Mouse (Mus musculus): ENCODE measurements around the gene Ptprk.

The Ptprk gene

DNA sequence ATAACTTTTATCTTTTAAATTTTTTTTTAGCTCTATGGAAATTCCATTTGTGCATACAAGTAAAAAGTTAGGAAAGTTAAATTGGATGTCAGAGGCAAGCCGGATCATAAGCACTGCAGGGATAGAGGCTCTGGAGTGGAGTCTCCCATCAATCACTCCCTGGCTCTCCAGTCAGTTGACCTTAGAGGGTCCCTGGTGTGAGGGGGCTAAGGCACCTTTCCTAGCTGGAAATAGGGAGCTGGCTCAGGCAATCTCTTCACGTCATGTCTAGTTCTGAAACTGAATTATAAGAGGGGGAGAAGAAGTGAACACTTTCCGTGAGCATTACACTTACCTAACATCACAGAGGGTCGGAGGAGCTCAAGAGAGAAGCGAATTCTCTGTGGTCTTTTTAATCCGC lies 110.1 kb downstream of the Ptprk start:
- DNase-seq (ENCODE audit: low spot score in 2 of 2) = no peak

DNA sequence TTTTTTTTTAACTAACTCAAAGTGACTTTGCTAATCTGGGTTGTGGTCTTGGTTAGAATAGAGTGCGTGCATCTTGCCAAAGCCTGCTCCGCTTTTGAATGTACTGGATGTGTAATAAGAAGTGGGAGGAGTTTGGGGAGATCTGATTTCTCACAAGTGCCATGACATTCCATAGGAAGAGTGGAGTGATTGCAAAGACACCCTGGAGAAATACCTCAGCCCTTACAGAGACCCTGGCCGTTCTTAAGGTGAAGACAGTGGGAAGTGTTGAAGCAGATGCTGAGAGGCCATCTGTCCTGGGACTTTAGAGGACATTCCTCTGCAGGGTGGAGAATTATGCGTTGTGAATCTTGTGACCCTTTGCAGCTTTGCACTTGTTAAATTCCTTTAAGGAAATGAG lies 110.7 kb downstream of the Ptprk start:
- no peak for DNase-seq (ENCODE audit: low spot score in 2 of 2)

DNA sequence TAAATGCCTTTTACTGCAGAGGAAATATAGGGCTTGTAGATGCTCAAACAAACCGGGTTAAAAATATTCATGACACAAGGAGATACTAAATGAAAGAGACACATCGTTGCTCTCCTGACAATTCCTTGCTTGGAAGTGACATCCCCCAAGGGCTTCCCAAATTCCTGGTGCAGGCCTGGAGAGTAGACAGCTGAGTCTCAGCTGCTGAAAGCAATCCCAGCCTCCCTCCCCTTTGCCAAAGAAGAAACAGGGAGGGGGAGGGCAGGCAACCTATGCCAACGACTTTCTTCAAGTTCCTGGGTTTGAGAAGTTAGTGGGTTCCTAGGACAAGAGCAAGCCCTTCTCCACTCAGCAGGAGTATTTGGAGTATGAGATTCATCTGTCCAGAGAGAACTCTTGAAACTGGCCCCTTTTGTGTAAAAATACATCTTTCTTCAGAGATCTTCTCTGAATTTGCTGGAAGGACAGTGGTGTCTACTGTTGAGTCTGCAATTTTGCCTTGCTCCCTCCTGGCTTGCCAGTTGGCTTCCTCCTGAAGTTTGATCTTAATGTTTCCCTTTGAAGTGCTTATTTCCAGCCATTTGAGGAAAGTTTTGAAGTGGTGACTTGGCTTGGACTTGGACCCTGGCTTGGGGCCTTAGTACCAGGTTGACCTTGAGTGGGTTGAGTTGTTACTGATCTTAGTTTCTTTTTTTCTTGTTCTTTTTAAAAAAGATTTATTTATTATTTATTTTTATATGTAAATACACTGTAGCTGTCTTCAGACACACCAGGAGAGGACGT lies 111.6 kb downstream of the Ptprk start:
- no peak for DNase-seq (ENCODE audit: low spot score in 2 of 2)

DNA sequence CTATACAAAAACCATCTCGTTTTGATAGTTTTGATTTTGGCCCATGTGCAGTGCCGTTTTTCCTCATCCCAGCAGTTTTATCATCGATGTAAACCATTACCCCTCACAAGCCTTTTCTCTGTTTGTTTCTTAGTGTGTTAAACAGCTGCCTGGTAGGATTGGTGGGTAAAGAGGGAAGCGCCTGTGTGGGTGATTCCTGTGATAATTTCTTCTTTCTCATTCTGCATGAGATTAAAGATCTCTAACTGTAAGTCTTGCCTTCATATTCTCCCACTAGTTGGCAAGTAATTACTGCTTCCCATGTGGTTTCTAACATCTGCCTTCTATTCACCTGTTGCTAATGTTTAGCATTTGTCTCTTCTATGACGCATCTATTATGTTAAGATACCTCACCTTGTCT lies 116.8 kb downstream of the Ptprk start:
- DNase-seq (ENCODE audit: low spot score in 2 of 2) = no peak

DNA sequence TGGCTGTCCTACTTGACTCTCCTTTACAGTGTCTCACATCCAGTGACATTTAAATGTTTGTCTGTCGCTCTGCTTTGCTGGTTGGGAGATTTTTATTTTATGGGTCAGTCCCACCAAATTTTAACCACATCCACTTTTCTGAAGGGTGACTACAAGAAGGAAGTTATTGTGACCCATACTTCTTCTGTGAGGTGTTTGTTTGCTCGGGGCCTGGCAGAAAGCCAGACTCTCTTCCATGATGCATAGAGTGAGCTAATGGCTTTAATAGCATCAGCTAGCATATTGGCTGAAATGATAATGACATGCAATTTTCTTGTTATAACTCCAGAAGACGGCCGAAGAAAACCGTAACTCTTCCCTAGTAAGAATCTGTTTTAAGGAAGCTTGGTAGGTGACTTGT lies 119.0 kb downstream of the Ptprk start:
- no peak for DNase-seq (ENCODE audit: low spot score in 2 of 2)

DNA sequence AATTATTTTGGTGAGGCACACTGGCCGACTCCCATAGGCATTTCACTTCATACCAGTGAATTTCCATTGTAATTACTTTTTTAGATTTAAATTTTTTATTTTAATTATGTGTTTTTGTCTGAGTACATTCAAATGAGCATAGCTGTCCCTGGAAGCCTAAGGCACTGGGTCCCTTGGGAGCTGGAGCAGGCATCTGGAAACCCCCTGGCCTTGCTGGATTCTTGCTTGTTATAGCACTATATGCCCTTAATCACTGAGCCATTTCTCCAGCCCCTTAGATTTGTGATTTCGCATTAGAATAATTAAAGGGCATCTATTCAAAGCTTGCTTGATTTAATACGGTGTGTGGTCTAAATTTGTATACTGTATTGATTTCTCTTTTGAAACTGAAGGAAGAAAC lies 126.0 kb downstream of the Ptprk start:
- DNase-seq (ENCODE audit: low spot score in 2 of 2) = no peak

DNA sequence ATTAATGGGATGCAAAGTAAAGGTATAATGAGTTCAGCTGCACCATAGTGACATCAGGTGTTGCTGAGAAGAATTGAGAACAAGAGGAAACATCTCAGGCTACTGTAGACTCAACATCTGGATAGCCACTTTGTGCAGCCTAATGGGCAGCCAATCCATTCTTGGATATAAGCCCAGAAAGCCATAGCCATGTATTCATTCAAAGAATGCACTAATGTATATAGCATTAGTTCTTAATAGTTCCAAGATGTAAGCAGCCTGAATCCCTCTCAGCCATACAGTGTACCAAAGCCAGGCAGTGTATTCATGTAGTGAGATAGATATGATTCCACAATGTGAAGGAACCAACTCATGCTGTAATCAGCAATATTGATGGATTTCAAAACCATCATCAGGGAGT lies 134.8 kb downstream of the Ptprk start:
- no peak for DNase-seq (ENCODE audit: low spot score in 2 of 2)

DNA sequence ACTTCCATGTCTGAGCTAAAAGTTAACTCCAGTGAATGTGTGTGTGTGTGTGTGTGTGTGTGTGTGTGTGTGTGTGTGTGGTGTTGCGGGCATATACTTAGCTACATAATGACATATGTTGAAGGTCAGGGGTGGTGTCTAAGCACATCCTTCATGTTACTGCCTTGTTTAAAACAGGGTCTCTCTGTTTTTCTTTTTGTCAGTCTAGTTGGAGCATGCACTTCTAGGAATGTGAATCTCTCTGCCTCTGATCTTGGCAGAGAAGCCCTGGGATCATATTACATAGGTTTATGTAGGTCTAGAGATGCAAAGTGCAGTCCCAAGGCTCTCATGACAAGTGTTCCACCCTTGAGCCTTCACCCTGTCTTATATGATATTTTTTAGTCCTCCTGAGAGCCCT lies 137.5 kb downstream of the Ptprk start:
- no peak for DNase-seq (ENCODE audit: low spot score in 2 of 2)

DNA sequence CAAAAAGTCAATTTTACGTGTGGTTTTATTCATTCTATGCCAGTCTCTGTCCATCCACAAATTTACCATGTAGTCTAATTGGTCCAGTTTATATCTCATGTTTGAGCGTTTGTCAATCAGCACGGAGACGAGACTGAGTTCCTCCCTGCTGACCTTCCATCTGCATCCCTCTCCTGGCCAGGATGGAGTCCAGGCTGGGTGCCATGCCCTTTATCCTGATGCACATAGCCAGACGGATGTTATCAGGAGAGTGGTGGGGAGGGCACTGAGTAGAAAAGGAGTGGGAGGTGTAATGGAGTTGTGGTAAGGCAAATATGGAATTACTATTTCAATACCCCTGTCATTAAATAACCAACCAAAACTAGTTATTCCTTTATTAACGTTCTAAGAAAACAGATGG lies 140.5 kb downstream of the Ptprk start:
- no peak for DNase-seq (ENCODE audit: low spot score in 2 of 2)

DNA sequence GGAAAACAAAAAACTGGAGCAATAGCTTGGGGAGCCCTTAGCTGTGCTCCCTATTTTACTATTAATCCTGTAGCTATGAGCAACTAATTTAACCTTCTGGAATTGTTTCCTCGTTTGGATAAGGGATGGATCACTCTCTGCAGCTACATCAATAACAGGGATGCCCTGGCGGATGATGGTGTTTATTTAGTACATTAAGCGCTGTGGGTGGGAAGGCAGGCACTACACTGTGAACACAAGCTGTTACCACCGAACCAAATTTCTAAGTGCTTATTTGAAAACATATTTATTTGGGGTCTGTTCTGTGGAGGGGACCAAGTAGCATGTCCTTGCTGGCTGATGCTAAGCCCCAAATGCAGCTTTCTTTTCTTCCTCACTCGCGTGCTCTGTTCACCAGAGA lies 149.0 kb downstream of the Ptprk start:
- no peak for DNase-seq (ENCODE audit: low spot score in 2 of 2)

DNA sequence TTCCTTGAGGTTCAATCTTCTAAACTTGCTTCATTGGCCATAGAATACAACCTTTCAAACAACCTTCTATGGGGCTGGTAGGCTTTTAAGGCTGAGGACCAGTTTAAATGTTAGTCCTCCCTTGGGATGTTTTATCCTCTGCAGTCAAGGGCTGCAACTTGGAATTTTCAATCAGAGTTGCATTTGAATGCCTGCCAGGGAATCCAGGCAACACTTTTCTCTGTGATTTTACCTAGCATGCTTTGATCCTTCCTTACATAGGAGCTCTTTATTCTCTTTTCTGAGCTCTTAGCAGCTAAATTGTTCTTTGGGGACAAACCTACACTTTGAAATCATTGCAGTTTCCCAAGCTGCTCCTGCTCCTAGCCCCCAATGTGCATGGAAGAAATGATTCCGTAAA lies 149.8 kb downstream of the Ptprk start:
- no peak for DNase-seq (ENCODE audit: low spot score in 2 of 2)

DNA sequence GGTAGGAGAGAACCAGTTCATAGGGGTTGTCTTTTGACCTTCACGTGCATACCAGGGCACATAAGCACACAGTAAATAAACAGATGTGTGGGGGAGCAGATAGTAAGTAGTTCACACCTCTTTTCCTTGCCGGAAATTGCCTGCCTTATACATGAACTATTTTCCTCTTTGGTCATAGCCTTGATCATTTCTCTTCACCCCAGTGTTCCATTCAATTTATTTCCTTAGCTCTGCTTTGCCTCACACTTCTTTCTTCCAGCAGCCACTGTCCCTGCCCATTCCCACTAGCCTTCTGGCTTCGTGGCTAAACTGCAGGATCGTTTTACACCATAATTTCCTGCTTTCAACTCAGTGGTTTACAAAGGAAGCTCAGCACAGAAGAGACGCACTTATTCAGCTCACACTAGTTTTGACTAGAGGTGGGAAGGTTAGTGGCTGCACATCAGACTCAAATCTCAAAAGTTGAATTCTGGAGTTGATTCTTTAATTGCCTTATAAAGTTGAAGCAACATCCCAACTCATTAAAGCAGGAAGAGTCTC lies 151.0 kb downstream of the Ptprk start:
- no peak for DNase-seq (ENCODE audit: low spot score in 2 of 2)

DNA sequence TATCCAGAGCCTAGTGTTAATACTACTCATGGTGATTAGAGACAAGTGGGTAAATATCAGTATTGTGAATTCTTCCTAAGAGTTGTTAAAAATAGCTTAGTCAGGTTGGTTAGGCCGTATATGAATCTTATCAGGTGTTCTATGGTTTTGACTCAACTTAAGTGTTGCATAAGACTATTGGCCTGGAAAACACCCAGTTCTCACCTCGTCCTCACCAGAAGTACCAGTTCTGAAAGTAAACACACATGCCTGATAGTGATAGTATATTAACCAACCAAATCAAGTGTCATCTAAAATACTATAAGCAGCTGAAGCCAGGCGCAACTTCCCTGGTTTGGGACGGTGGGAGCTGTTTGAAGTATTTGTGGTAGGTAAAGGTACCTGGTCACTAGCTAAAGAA lies 153.1 kb downstream of the Ptprk start:
- no peak for DNase-seq (ENCODE audit: low spot score in 2 of 2)

DNA sequence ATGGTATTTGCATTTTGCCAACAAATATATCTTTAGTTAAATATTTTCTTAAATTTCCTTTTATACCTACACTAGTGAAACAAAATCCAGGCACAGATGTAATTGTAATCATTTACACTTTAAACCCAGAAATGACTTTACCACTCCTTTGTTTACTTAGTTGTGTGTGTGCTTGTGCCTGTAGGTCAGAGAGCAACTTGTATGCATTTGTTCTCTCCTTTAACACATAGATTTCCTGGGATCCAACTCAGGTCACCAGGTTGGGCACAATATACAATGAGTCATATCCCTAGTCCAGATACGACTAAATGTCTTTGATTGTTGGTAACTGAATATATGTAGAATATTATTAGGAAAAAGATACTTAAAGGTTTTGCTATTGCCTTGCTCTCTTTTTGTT lies 153.6 kb downstream of the Ptprk start:
- DNase-seq (ENCODE audit: low spot score in 2 of 2) = no peak

DNA sequence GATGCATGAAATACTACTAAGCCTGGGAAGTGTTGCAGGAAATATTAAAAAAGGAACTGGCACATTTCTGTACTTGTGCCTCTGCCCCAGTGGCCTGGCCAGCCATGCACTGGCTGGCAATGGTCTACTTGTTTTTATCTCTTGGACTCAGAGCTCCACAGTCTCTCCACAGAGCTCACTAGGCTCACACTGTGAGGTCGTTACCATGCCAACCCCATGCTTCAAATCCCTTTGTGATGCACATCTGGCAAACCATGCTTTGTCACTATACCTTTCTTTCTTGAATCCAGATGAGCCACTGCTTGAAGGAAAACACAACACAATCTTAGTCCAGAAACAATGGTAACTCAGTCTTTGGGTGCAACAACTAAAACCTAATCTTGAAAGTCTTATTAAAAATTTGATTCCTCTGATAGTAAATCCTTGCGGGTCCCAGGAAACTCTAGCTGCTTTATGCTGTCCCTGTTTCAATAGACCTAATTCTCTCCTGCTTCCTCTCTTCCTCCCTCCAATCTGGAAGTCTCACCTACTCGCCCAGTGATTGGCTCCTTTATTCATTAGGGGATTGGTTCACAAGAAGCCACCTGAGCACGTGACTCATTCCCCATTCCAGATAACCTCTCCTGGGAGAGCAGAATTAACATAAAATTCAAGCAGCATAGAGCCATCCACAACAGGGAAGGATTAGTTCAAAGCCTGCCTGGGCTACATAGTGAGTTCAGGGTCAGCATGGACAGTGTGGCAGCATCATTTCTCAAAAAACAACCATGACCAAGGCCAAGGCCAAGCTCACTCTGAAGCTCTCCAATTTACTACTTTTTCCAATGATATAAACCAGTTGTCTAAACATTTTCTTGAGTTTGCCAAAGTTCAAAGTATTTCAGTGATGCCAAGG lies 157.9 kb downstream of the Ptprk start:
- DNase-seq (ENCODE audit: low spot score in 2 of 2) = no peak

DNA sequence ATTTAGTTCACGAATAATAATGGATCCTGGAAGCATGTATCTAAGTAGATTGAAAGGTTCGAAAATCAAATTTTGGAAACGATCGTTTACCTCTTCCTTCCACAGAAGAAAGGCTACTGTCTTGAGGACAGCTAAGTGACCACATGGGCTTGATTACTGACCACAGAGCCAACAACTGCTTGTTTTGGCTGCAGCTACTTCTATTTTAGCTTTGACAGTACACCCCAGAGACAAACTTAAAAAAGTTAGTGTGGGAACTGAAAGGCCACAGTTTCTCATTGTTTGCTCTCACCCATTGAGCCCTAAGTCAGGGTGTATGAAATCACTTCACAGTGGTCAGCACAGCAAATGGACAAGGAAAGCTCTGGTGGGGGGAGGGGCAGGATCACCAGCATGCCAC lies 174.4 kb downstream of the Ptprk start:
- DNase-seq (ENCODE audit: low spot score in 2 of 2) = no peak

DNA sequence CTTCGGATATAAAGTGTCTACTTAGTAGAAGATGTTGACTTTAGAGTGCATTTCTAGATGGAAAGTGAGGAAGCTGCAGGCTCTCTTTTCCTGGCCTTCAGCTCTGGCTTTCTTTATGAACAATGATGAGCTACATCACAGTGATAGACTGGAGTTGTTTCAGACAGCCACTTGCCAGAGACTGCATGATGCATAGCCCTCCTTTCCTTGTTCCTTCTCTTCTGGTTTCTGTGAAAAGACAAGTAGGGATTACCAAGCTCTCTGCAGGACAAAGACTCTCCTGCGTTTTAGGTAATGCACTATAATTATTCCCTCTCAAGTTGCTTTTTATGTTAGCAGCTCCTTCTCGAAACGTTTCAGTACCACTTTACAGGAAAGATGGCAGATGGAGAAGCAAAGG lies 176.8 kb downstream of the Ptprk start:
- DNase-seq (ENCODE audit: low spot score in 2 of 2) = no peak

DNA sequence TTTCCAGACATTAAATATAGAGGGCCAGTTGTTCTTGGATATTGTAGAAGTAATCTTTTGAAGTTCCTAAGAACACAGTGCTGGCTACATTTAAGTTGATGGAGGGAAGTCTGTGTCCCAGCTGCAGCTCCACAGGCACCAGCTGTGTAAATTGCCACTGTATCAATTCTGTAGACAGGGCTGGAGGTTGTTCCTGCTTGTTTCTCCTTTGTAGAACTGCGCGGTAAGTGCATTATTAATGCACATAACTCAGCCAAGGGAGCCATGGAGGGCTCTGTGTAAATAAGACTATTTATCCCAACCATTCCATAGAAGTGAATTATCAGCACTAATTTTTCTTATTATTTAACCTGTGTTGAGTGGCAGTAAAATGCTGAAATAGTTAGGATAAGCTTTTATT lies 186.0 kb downstream of the Ptprk start:
- DNase-seq (ENCODE audit: low spot score in 2 of 2) = no peak

DNA sequence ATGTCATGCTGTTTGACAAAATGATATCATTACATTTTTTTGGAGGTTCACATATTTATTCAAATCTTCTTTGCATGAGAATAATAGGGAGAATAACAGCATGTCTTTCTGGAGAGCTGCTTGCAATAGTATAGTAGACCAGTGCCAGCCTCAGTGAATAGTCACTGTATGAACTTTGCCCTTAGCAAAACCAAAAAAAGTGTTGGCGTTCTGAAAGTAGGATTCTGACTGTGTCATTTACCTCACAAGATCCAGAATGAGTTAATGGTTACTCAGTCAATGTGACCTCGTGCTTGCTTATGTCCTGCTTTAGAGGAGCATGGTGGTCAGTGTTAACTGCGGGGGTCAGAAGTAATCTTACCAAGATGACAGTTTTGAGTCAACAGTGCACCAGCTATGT lies 187.5 kb downstream of the Ptprk start:
- no peak for DNase-seq (ENCODE audit: low spot score in 2 of 2)

DNA sequence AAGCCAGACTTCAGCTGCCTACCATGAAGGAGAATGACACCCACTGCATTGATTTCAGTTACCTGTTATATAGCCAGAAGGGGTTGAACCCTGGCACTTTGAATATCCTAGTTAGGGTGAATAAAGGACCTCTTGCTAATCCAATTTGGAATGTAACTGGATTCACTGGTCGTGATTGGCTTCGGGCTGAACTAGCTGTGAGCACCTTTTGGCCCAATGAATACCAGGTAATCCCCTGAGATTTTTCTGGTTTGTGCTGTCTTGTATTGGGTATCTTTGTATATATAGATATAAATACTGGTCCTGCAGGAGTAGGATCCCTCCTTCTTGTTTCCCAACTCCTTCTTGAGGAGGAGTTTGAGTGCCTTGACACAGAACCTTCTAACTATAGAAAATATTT lies 188.9 kb downstream of the Ptprk start:
- DNase-seq (ENCODE audit: low spot score in 2 of 2) = no peak

DNA sequence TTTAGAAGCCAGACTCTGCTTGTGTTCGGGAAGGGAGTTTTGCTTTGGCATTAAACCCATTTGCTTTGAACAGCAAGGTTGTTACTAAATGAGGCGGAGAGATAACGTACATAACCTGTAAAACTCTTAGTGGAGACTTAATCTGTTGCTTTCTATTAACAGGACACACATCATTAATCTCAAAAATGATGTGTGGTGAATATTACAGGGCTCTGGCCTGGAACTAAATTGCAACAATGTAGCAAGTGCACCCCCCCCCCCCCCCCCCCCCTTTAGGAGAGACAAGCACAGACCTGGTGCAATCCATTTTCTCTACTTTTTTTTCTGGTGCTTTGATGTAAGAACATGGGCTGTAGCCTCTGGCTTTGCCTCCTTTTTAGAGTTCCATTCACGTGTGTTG lies 195.7 kb downstream of the Ptprk start:
- DNase-seq (ENCODE audit: low spot score in 2 of 2) = no peak

DNA sequence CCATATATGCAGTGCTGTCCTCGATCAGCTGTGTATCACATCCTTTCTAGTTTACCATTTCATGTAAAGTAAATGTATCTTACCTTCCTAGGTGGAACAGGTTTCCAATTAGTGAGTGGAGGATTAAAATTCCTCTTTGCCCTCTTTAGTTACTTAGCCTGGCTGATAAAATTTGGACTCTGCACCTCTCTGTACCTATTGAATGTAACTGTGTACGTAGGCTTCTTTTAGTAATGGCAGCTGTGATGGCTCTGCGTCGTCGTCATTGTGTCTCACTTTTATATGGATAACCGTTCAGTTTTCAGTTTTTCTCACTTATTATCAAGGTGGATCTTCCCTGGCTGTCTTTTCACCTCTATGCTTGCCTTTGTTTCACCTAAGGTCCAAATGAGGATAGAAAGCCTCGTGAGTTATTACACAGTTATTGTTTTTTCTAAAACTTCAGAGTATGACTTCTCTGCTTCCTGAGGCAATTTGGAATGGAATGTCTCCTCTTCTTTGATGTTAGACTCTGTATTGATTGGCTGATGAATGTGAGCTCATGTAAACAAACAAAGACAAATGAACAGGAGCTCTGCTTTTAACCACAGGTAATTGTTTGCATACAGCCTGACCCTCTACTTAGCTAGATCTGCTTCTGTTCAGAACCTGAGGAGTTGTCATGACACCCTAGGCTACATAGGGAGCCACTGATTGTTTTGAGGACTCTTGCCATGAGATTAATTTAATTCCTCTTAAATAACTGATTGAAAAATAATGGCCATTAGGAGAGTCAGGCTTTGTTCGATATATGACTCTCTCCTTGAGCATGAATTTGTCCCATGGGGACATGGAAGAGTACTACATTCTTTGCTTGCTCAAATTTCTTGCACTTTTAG lies 197.3 kb downstream of the Ptprk start:
- no peak for DNase-seq (ENCODE audit: low spot score in 2 of 2)
